Mouse (Mus musculus) brain, embryonic 14.5 days (tissue): ENCODE measurements at regions not wholly inside any gene's neighbourhood (a gene's known extent, or its start where the extent isn't known, plus 50 kb on each side); places are given as distances from the start of the nearest gene placed in this dataset.

Experiments
- CTCF ChIP-seq: fragments of 200-500 bp; IDR thresholded peaks from 2 replicates; pipeline ENCODE4 v1.5.1; 2012; ENCODE audit warnings: inconsistent platforms, mild to moderate bottlenecking, moderate library complexity, borderline replicate concordance; ENCODE audit not compliant: insufficient read depth, insufficient read length; ENCODE audit errors: extremely low read depth
- POLR2A ChIP-seq: fragments of 200-500 bp; IDR thresholded peaks from 2 replicates; pipeline ENCODE4 v1.6.1; 2012; ENCODE audit warnings: mild to moderate bottlenecking, inconsistent platforms, borderline replicate concordance; ENCODE audit not compliant: poor library complexity, insufficient read depth, insufficient read length, severe bottlenecking; ENCODE audit errors: extremely low read depth

DNA sequence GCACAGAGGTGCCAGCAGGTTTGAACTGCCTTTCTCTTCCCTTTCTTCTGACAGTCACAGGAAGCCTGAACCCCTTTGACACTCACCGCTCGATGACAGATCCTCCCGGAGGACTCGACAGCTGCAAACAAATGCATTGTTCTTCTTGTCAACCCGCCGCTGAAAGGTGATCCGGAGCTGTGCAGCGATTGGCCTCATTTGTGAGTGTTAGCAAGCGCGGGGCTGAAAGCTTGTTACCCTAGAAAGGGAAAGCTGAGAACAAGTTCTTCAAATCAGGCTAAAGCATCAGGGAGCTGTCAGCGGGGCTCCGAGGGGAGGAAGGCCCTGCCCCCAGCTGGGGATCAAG is 154.1 kb downstream of the Gm45692 start:
- TF ChIP-seq CTCF (no peak), POLR2A (no peak)
